Mouse (Mus musculus): ENCODE results near the gene Arhgef40. TPM values are rescaled to one million over a fixed set of nuclear protein-coding genes. Genes with fewer than 3 reads are reported as not detected.

The Arhgef40 gene
- polyA plus RNA-seq, 1 experiment from 2014 or later = 99.7 TPM

DNA sequence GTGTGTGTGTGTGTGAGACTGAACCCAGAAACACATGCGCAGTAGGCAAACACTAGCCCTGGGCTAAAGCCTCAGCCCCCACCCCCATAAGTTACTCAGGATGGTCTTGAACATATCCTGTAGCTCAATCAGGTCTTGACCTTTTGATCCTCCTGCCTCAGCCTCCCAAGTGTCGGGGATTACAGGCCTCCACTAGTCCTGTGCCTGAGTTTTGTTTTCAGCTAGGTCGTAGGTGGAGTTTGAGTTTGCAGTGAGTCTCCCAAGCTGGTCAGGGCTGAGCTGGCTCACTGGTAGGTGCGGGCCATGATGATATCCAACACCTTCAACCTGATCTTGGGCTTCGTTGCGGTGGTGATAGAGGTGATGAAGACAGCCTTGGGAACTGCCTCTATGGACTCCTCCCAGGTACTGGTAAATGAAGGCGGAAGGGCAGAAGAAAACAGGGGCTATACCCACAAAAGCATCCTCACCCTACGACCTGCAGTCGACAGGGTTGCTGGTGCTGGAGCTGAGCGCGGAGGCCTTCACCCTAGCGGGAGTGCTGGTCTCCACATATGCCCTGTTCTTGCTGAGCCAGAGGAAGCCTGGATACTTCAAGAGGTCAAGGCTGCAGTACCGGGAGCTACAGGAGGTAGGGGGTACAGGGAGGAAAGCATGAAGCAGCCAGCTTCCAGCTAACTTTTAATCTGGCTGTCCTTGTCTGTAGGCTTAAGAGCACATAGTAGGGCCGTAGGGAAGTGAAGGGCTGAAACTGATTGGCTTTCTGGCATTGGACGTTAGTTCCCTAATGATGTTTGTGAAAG, 33.9 kb downstream of the Arhgef40 start:
- Histone ChIP-seq H3K27ac (ENCODE audit: low read depth, low read length) (no peak overlapping the region), H3K36me3 (ENCODE audit: control insufficient read depth, insufficient read depth, low read length) (no peaks in the 10 kb centered on the region), H3K27me3 (ENCODE audit: control insufficient read depth, insufficient read depth, low read length) (no peaks in the 10 kb centered on the region), H3K4me1 (replicated peaks; ENCODE audit: control insufficient read depth, insufficient read depth, low read length) (peaks cover 33% of the 10 kb centered on the region), H3K4me2 (ENCODE audit: low read depth, low read length, severe bottlenecking) (peak overlapping the region; percentile 83), H3K9ac (ENCODE audit: low read length) (peak overlapping the region; percentile 92), H3K9me3 (ENCODE audit: control insufficient read depth, low read length) (no peaks in the 10 kb centered on the region), H3K4me3 (ENCODE audit: low read depth, low read length) (peak overlapping the region; percentile 48)
- DNase-seq (ENCODE audit: low spot score) (no peak), ATAC-seq (replicated peaks; ENCODE audit: low FRiP score) (no peak)
- 88% methylated on average over 15 of the region's 15 CpGs for WGBS

DNA sequence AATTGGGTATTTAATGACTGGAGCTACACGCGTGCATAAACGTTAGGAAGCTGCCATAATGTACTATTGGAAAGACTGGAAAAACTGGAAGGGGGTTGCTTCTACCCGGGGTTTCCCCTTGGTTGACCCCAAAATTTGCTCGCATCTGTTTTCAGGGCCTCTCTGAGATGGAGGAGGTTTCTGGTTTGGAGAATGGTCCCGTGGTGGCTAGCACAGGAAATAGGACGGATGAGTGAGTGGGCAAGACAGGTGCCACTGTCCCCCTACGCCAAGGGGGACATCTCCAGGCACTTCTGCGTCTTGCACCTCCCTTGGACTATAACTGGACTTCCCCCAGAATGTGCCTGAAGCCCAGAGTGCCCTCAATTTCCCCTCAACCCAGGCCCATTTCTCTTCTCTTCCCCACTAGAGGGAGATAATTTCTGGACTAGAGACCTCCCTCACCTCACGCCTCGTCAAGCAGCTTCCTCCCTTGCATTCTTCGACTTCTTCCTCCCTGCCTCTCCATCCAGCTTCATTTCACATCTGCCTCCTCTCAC, 34.6 kb downstream of the Arhgef40 start:
- no peaks in the 10 kb centered on the region for H3K9me3 ChIP-seq (ENCODE audit: control insufficient read depth, low read length)
- peak overlapping the region; percentile 92 for H3K9ac ChIP-seq (ENCODE audit: low read length)
- DNase-seq (ENCODE audit: low spot score) (no peak), ATAC-seq (replicated peaks; ENCODE audit: low FRiP score) (no peak; the same call in 1 of the 2 replicates)
- no peaks in the 10 kb centered on the region for H3K27me3 ChIP-seq (ENCODE audit: control insufficient read depth, insufficient read depth, low read length)
- WGBS = 40% methylated on average over 12 of the region's 12 CpGs
- no peaks in the 10 kb centered on the region for H3K36me3 ChIP-seq (ENCODE audit: control insufficient read depth, insufficient read depth, low read length)
- peaks cover 34% of the 10 kb centered on the region for H3K4me1 ChIP-seq (replicated peaks; ENCODE audit: control insufficient read depth, insufficient read depth, low read length)
- peak overlapping the region; percentile 99 for H3K27ac ChIP-seq (ENCODE audit: low read depth, low read length)
- H3K4me2 ChIP-seq (ENCODE audit: low read depth, low read length, severe bottlenecking) = peak overlapping the region; percentile 83
- peak overlapping the region; percentile 48 for H3K4me3 ChIP-seq (ENCODE audit: low read depth, low read length)

DNA sequence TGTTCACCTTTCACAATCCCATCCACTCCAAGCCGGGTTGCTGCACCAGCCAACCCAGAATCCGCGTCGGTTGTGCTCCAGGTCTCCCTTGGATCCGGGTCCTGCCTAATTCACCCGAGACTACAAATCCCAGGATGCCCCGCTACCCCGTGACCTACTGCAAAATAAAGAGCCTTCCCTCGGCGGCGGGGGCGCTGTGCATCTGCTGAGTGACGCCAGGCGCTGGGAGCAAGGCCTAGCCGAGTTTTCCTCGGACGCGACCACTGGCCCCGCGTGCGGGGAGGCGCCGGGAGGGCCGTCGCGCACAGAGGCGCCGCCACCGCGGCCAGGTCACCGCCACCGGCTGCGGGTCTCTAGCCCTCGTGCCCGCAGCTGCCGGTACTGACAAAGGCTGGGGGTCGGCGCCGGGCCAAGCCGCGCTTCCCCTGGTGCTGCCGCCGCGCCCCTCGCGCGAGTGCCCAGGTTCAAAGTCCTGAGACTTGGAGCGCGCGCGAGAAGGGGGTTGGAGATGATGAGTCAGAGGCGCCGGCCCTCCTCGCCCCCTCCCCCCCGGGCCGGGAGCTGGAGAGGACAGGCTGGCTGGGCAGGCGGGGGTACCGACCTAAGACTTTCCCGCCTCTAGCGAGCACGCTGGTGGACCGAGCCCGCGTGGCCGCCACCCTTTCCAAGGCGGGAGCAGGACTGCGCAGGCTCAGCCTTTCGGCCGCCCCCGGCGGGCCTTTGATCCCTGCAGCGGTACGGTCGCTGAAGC, 35.2 kb downstream of the Arhgef40 start:
- Histone ChIP-seq H3K9ac (ENCODE audit: low read length) (peak overlapping the region; percentile 92), H3K4me1 (replicated peaks; ENCODE audit: control insufficient read depth, insufficient read depth, low read length) (peaks cover 34% of the 10 kb centered on the region)
- 0% methylated on average over 66 of the region's 74 CpGs for WGBS

DNA sequence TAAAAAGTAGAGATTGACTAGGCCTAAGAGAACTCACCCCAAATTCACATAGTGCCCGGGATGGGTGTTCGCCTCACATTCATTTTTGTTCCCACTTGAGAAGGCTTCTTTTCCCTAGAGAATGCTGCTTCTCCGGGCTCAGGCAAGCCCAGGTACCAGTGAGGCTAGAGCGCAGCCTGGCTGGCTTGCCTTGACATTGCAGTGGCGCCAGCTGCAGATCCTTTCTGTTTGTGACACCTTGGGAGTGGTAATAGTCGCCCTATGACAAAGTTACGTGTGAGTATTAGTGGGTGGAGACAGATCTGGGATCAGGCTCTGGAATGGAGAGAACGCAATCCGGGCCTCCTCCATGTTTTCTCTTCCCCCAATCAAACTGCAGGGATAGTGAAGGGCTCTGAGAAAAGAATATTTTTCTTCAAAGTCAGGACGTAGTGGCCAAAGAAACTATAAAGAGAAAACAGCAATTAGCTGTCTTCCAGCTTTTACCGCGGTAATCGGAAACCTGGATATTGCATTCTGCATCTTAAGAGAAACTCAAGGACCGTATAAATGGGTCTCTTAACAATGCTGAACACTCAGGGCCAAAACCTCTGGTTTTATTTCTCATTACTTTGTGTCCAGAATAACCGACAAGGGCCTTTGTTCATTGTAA, 36.1 kb downstream of the Arhgef40 start, which contains the start of gene Zfp219:
Gene Zfp219 (minus strand): TSS at position 248 of the 652 bp plus-strand sequence.
- Histone ChIP-seq H3K4me2 (ENCODE audit: low read depth, low read length, severe bottlenecking) (peak within 1 kb of the TSS; percentile 83), H3K4me3 (ENCODE audit: low read depth, low read length) (peak within 1 kb of the TSS; percentile 48), H3K27me3 (ENCODE audit: control insufficient read depth, insufficient read depth, low read length) (no peaks in the 10 kb centered on the region), H3K36me3 (ENCODE audit: control insufficient read depth, insufficient read depth, low read length) (no peaks in the 10 kb centered on the region), H3K4me1 (replicated peaks; ENCODE audit: control insufficient read depth, insufficient read depth, low read length) (peaks cover 30% of the 10 kb centered on the region), H3K9ac (ENCODE audit: low read length) (peak within 1 kb of the TSS; percentile 92), H3K9me3 (ENCODE audit: control insufficient read depth, low read length) (no peaks in the 10 kb centered on the region), H3K27ac (ENCODE audit: low read depth, low read length) (peak within 1 kb of the TSS; percentile 99)
- DNase-seq (ENCODE audit: low spot score) = peak; percentile 84
- ATAC-seq (replicated peaks; ENCODE audit: low FRiP score) = peak; percentile 43
- 6% methylated on average over 15 of the region's 15 CpGs for WGBS

More for the DNA sequence above, 35.2 kb downstream of the Arhgef40 start:
- Histone ChIP-seq H3K27ac (ENCODE audit: low read depth, low read length) (peak overlapping the region; percentile 99), H3K9me3 (ENCODE audit: control insufficient read depth, low read length) (no peaks in the 10 kb centered on the region), H3K4me2 (ENCODE audit: low read depth, low read length, severe bottlenecking) (peak overlapping the region; percentile 83), H3K27me3 (ENCODE audit: control insufficient read depth, insufficient read depth, low read length) (no peaks in the 10 kb centered on the region), H3K36me3 (ENCODE audit: control insufficient read depth, insufficient read depth, low read length) (no peaks in the 10 kb centered on the region), H3K4me3 (ENCODE audit: low read depth, low read length) (peak overlapping the region; percentile 48)
- peak; percentile 90 for ATAC-seq (replicated peaks; ENCODE audit: low FRiP score)
- DNase-seq (ENCODE audit: low spot score) = peak; percentile 99

DNA sequence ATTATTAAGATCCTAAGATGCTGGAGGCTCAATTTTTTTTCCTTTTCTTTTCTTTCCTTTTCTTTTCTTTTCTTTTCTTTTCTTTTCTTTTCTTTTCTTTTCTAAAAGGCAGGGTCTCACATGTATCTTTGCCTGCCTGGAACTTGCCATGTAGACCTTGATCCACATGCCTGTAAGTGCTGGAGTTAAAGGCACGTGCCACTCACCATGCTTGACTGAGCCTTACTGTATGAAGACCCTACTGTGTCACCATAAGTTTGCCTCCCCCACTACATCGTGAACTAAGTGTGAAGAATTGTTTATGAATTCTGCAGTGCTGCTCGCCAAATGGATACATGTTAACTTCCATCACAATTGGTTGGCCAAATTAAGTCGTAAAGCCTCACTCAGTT, 36.6 kb downstream of the Arhgef40 start:
- ATAC-seq (replicated peaks; ENCODE audit: low FRiP score) (no peak), DNase-seq (ENCODE audit: low spot score) (no peak)
- peak overlapping the region; percentile 99 for H3K27ac ChIP-seq (ENCODE audit: low read depth, low read length)
- H3K4me3 ChIP-seq (ENCODE audit: low read depth, low read length) = peak overlapping the region; percentile 48; the same call in 1 of the 2 replicates
- no peaks in the 10 kb centered on the region for H3K27me3 ChIP-seq (ENCODE audit: control insufficient read depth, insufficient read depth, low read length)
- H3K4me2 ChIP-seq (ENCODE audit: low read depth, low read length, severe bottlenecking) = no peak overlapping the region; the same call in 1 of the 2 replicates
- H3K4me1 ChIP-seq (replicated peaks; ENCODE audit: control insufficient read depth, insufficient read depth, low read length) = peaks cover 25% of the 10 kb centered on the region
- H3K36me3 ChIP-seq (ENCODE audit: control insufficient read depth, insufficient read depth, low read length) = no peaks in the 10 kb centered on the region
- H3K9me3 ChIP-seq (ENCODE audit: control insufficient read depth, low read length) = no peaks in the 10 kb centered on the region
- WGBS = 71% methylated on average over 4 of the region's 4 CpGs
- H3K9ac ChIP-seq (ENCODE audit: low read length) = peak overlapping the region; percentile 92; the same call in 1 of the 2 replicates

DNA sequence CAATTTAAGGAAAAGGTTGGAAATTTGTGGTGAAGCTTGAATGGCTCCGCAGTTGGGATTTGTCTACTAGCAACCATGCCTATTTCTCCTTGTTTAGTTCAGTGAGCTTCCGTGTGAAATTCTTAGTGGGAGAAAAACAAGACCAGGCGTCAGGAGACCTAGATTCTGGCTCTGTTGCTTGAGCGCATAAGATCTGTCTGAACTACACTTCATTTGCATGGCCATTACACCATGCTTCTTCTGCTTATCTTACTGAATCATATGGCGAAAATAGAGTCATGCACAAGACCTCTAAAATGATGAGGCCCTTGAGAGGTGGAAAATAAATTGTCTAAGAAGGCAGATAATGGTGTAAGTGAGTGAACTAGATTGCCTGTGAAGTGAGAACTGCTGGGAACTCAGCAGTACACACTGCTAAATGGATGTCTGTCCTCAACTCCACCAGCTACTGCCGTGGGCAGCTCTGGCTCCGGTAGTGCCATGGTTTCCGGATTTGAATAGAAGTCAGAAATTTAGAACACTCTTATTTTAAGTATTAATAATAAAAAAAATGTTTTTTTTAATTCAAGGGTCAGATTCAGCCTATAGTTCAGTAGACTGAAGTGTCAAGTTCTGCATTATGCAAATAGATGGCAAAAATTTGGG, 37.2 kb downstream of the Arhgef40 start:
- WGBS = 93% methylated on average over 8 of the region's 8 CpGs
- Histone ChIP-seq H3K9me3 (ENCODE audit: control insufficient read depth, low read length) (no peaks in the 10 kb centered on the region), H3K27ac (ENCODE audit: low read depth, low read length) (0 out of 2 replicates have a peak overlapping the region, but pooled peaks have one; percentile 2), H3K4me2 (ENCODE audit: low read depth, low read length, severe bottlenecking) (no peak overlapping the region), H3K36me3 (ENCODE audit: control insufficient read depth, insufficient read depth, low read length) (no peaks in the 10 kb centered on the region), H3K27me3 (ENCODE audit: control insufficient read depth, insufficient read depth, low read length) (no peaks in the 10 kb centered on the region), H3K4me3 (ENCODE audit: low read depth, low read length) (no peak overlapping the region), H3K9ac (ENCODE audit: low read length) (no peak overlapping the region), H3K4me1 (replicated peaks; ENCODE audit: control insufficient read depth, insufficient read depth, low read length) (peaks cover 22% of the 10 kb centered on the region)
- ATAC-seq (replicated peaks; ENCODE audit: low FRiP score) (no peak), DNase-seq (ENCODE audit: low spot score) (no peak)

DNA sequence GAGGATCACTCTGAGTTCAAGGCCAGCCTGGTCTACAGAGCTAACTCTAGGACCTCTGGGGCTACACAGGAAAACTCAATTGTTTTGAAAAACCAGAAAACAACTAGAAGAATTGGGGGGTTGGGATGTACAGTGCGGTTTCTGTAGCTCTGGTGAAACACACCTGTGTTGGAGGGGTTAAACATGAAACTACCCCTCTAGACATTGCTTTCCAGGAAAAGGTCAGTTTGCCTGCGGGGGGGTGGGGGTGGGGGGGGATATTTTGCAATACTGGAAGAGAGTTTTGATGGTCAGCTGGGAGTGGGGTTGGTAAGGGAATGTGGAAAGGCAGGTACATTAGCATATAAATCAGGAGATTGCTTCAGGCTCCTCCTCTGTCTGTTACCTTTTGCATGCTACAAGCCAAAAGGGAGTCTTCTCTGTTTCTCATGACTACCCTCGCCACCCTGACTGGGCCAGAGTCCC, 37.8 kb downstream of the Arhgef40 start:
- Histone ChIP-seq H3K4me3 (ENCODE audit: low read depth, low read length) (no peak overlapping the region), H3K4me2 (ENCODE audit: low read depth, low read length, severe bottlenecking) (peak overlapping the region; percentile 48; the same call in 1 of the 2 replicates), H3K9me3 (ENCODE audit: control insufficient read depth, low read length) (no peaks in the 10 kb centered on the region), H3K27ac (ENCODE audit: low read depth, low read length) (no peak overlapping the region), H3K36me3 (ENCODE audit: control insufficient read depth, insufficient read depth, low read length) (no peaks in the 10 kb centered on the region), H3K9ac (ENCODE audit: low read length) (no peak overlapping the region), H3K27me3 (ENCODE audit: control insufficient read depth, insufficient read depth, low read length) (no peaks in the 10 kb centered on the region), H3K4me1 (replicated peaks; ENCODE audit: control insufficient read depth, insufficient read depth, low read length) (peaks cover 19% of the 10 kb centered on the region)
- DNase-seq (ENCODE audit: low spot score) (no peak), ATAC-seq (replicated peaks; ENCODE audit: low FRiP score) (no peak)
- WGBS = 55% methylated on average over 3 of the region's 3 CpGs

Data from forebrain, embryonic 11.5 days (tissue).